Mouse (Mus musculus) CH12.LX (cell line): ENCODE measurements at regions not wholly inside any gene's neighbourhood (a gene's known extent, or its start where the extent isn't known, plus 50 kb on each side); places are given as distances from the start of the nearest gene placed in this dataset.

Source experiments
- DNase-seq: peaks from one replicate; pipeline ENCODE4 v3.0.0-alpha.2; 2013; ENCODE audit errors: extremely low read depth
- H3K27ac ChIP-seq: 2 replicates; pipeline ENCODE4 v1.5.1; 2012; ENCODE audit warnings: low read depth, mild to moderate bottlenecking, control low read depth, moderate library complexity; ENCODE audit not compliant: insufficient read depth
- H3K27me3 ChIP-seq: replicated peaks from 2 replicates; pipeline ENCODE3; 2012; ENCODE audit warnings: inconsistent platforms
- H3K36me3 ChIP-seq, 2 experiments: replicated peaks in 1 of 2; 2 replicates each; pipeline versions ENCODE3 to v1.6.1; 2012; ENCODE audit warnings: inconsistent platforms in 1 of 2, low read length in 1 of 2, mild to moderate bottlenecking in 1 of 2, mixed read lengths in 1 of 2, moderate library complexity in 1 of 2; ENCODE audit not compliant: control insufficient read depth in 1 of 2, insufficient read depth in 1 of 2
- H3K4me1 ChIP-seq, 2 experiments: 2 replicates each; pipeline ENCODE4 v1.6.1; 2012; ENCODE audit warnings: inconsistent platforms in 1 of 2, moderate library complexity in 1 of 2; ENCODE audit not compliant: insufficient read depth in 2 of 2, control insufficient read depth in 1 of 2
- H3K4me2 ChIP-seq: 2 replicates; pipeline ENCODE4 v1.6.1; 2012; ENCODE audit warnings: low read depth, mild to moderate bottlenecking, control low read depth; ENCODE audit not compliant: poor library complexity, insufficient read depth, severe bottlenecking
- H3K4me3 ChIP-seq, 3 experiments: fragments of 150-350 bp in 1 of 3; sonication (generic) in 1 of 3; replicated peaks in 1 of 3; 2 replicates each; pipeline versions ENCODE3 to v1.5.1; 2011 to 2012; ENCODE audit warnings: low read depth in 2 of 3, low read length in 2 of 3, mild to moderate bottlenecking in 2 of 3, moderate library complexity in 2 of 3, control low read depth in 1 of 3, improper control_type of control experiment in 1 of 3, inconsistent platforms in 1 of 3, mixed read lengths in 1 of 3; ENCODE audit not compliant: poor library complexity in 1 of 3
- H3K79me2 ChIP-seq: replicated peaks from 2 replicates; pipeline ENCODE4 v1.6.1; 2012; ENCODE audit warnings: mild to moderate bottlenecking, moderate library complexity; ENCODE audit not compliant: control insufficient read depth, poor library complexity, insufficient read depth, severe bottlenecking; ENCODE audit errors: extremely low read depth
- H3K9ac ChIP-seq: 2 replicates; pipeline ENCODE4 v1.6.1; 2012; ENCODE audit warnings: low read depth, mild to moderate bottlenecking, control low read depth, moderate library complexity; ENCODE audit not compliant: insufficient read depth
- H3K9me3 ChIP-seq: replicated peaks from 2 replicates; pipeline ENCODE3; 2012; ENCODE audit warnings: low read length, inconsistent platforms, mixed read lengths
- CHD1 ChIP-seq: IDR thresholded peaks from 2 replicates; pipeline ENCODE4 v1.6.1; 2012; ENCODE audit warnings: low read depth, low read length, improper control_type of control experiment, inconsistent platforms
- GABPA ChIP-seq: IDR thresholded peaks from 2 replicates; pipeline ENCODE4 v1.6.1; 2012; ENCODE audit warnings: low read depth, low read length, improper control_type of control experiment, inconsistent platforms; ENCODE audit not compliant: insufficient replicate concordance
- JUND ChIP-seq: conservative IDR thresholded peaks from 2 replicates; pipeline ENCODE4 v1.6.1; 2011; ENCODE audit warnings: low read depth, low read length, improper control_type of control experiment
- KAT2A ChIP-seq: IDR thresholded peaks from 2 replicates; pipeline ENCODE4 v1.6.1; 2012; ENCODE audit warnings: low read length, improper control_type of control experiment, inconsistent platforms; ENCODE audit not compliant: insufficient replicate concordance
- MAFK ChIP-seq: IDR thresholded peaks from 2 replicates; pipeline ENCODE4 v1.6.1; 2011; ENCODE audit warnings: low read length, improper control_type of control experiment; ENCODE audit not compliant: insufficient replicate concordance
- MXI1 ChIP-seq: IDR thresholded peaks from 2 replicates; pipeline ENCODE4 v1.6.1; 2011; ENCODE audit warnings: mild to moderate bottlenecking, low read depth, low read length, improper control_type of control experiment
- NELFE ChIP-seq: IDR thresholded peaks from 2 replicates; pipeline ENCODE4 v1.6.1; 2011; ENCODE audit warnings: low read depth, low read length, improper control_type of control experiment
- PAX5 ChIP-seq: IDR thresholded peaks from 2 replicates; pipeline ENCODE4 v1.6.1; 2012; ENCODE audit warnings: low read length, inconsistent platforms, mixed read lengths
- TCF12 ChIP-seq: IDR thresholded peaks from 2 replicates; pipeline ENCODE4 v1.6.1; 2014; ENCODE audit warnings: low read depth, mild to moderate bottlenecking, inconsistent platforms, low read length, improper control_type of control experiment
- ZNF384 ChIP-seq: IDR thresholded peaks from 2 replicates; pipeline ENCODE4 v1.6.1; 2012; ENCODE audit warnings: low read depth, low read length, improper control_type of control experiment, inconsistent platforms
- dilution Hi-C: fragments of 300-500 bp; cut with MboI; formaldehyde crosslinking; loops from 2 replicates; pipeline ENCODE4 v1.14.3; 2020; ENCODE audit warnings: low sequenced_read_pairs; ENCODE audit not compliant: extremely low pct_unique_long_range_greater_than_20kb, extremely low pct_ligation_motif_present
- in situ Hi-C: fragments of 300-500 bp; cut with MboI; formaldehyde crosslinking; loops from 3 replicates; pipeline ENCODE4 v1.14.3; 2019; ENCODE audit warnings: low sequenced_read_pairs, low pct_ligation_motif_present, low pct_unique_long_range_greater_than_20kb, mixed read lengths

DNA sequence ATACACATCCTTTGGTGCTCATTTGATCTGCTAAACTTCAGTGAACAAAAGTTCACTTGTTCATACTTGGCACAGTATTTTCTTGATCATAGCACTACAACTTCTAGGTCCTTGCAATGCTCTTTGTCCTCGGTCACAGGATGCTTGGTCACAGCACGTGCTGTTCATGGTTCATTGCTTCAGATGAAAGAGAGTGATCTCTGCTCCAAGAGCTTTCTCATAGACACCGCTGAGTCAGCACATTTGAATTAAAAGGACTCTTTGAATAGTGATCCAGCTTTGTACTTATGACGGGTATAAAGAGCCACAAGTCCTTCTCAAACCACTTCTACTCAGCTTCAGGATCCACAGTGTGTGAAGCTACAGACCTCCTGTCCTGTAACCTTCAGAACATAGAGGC is 649.3 kb upstream of the Arrdc4 start:
- Histone ChIP-seq H3K4me3 (no peak overlapping the region), H3K9ac (no peak overlapping the region), H3K27ac (no peak overlapping the region), H3K4me1 (no peaks in the 10 kb centered on the region), H3K9me3 (peaks cover 35% of the 10 kb centered on the region), H3K36me3 (no peaks in the 10 kb centered on the region), H3K79me2 (no peaks in the 10 kb centered on the region), H3K4me2 (no peak overlapping the region), H3K27me3 (no peaks in the 10 kb centered on the region)
- dilution Hi-C loops (no loop called here), in situ Hi-C loops (no loop called here)
- peak; percentile 78 for TF ChIP-seq MAFK
- TF ChIP-seq MXI1 = no peak
- TF ChIP-seq NELFE = no peak
- DNase-seq = no peak

DNA sequence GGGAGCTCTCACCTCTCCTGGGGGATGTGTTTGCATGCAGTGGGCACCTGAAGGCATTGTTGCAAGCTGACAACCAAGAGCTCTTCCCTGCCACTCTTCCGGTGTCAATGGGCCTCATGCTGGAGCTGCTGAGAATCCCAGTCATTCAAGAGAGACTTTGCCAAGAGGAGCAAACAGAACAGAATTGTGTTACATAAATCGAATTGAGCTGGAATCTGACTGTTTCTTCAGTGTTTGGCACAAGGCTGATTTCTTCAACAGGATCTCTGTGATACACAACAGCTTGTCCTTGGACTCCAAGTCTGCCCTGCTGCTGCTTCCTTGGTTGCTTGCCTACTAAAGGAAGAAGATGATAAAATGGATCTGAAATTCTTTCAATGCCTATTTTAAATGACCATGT is 647.8 kb upstream of the Arrdc4 start:
- dilution Hi-C loops = no loop called here
- H3K79me2 ChIP-seq = no peaks in the 10 kb centered on the region
- no peak overlapping the region for H3K9ac ChIP-seq
- H3K36me3 ChIP-seq = no peaks in the 10 kb centered on the region
- H3K4me3 ChIP-seq = no peak overlapping the region
- no peaks in the 10 kb centered on the region for H3K27me3 ChIP-seq
- no peak overlapping the region for H3K27ac ChIP-seq
- no peak for DNase-seq
- peaks cover 45% of the 10 kb centered on the region for H3K9me3 ChIP-seq
- H3K4me2 ChIP-seq = no peak overlapping the region
- TF ChIP-seq JUND (no peak), ZNF384 (no peak), KAT2A (no peak), PAX5 (no peak), TCF12 (no peak), GABPA (no peak), CHD1 (no peak)
- TF ChIP-seq, all 38 proteins: peak for 0
- no peaks in the 10 kb centered on the region for H3K4me1 ChIP-seq
- in situ Hi-C loops = no loop called here
